Mouse (Mus musculus): ENCODE measurements at regions not wholly inside any gene's neighbourhood (a gene's known extent, or its start where the extent isn't known, plus 50 kb on each side); places are given as distances from the start of the nearest gene placed in this dataset.

- no peak for ATAC-seq
- Histone ChIP-seq H3K4me1 (ENCODE audit: control insufficient read depth, insufficient read depth, low read length) (peaks cover 6% of the 10 kb centered on the region; the same call in 1 of the 2 replicates), H3K9ac (ENCODE audit: low read depth, low read length) (no peak overlapping the region), H3K27ac (ENCODE audit: low read length) (no peak overlapping the region), H3K4me2 (ENCODE audit: low read length) (no peak overlapping the region), H3K27me3 (ENCODE audit: control insufficient read depth, insufficient read depth, low read depth, low read length) (no peaks in the 10 kb centered on the region), H3K36me3 (ENCODE audit: control insufficient read depth, insufficient read depth, low read length) (no peaks in the 10 kb centered on the region), H3K9me3 (replicated peaks; ENCODE audit: control insufficient read depth, low read length, poor library complexity, severe bottlenecking) (no peaks in the 10 kb centered on the region), H3K4me3 (ENCODE audit: low read depth, low read length) (no peak overlapping the region)
- WGBS = 95% methylated on average over 5 of the region's 5 CpGs
These were observed 71.2 kb upstream of the Id2 start for GRCm38 (mm10) chr12:25168213-25168545.

- no peak for ATAC-seq
- peaks cover 3% of the 10 kb centered on the region; the same call in 1 of the 2 replicates for H3K4me1 ChIP-seq (ENCODE audit: control insufficient read depth, insufficient read depth, low read length)
- H3K4me2 ChIP-seq (ENCODE audit: low read length) = no peak overlapping the region
- WGBS = 70% methylated on average over 12 of the region's 12 CpGs
- no peaks in the 10 kb centered on the region for H3K36me3 ChIP-seq (ENCODE audit: control insufficient read depth, insufficient read depth, low read length)
- no peak overlapping the region for H3K4me3 ChIP-seq (ENCODE audit: low read depth, low read length)
- H3K9me3 ChIP-seq (replicated peaks; ENCODE audit: control insufficient read depth, low read length, poor library complexity, severe bottlenecking) = no peaks in the 10 kb centered on the region
- no peak overlapping the region for H3K27ac ChIP-seq (ENCODE audit: low read length)
- no peaks in the 10 kb centered on the region for H3K27me3 ChIP-seq (ENCODE audit: control insufficient read depth, insufficient read depth, low read depth, low read length)
- no peak overlapping the region for H3K9ac ChIP-seq (ENCODE audit: low read depth, low read length)
These were observed 70.7 kb upstream of the Id2 start for GRCm38 (mm10) chr12:25167504-25168212.

GRCm38 (mm10) chr12:25166525-25166924 lies 69.6 kb upstream of the Id2 start:
- 60% methylated on average over 2 of the region's 2 CpGs for WGBS
- no peak overlapping the region for H3K9ac ChIP-seq (ENCODE audit: low read depth, low read length)
- no peak overlapping the region for H3K4me3 ChIP-seq (ENCODE audit: low read depth, low read length)
- ATAC-seq = no peak
- no peak overlapping the region for H3K4me2 ChIP-seq (ENCODE audit: low read length)
- peaks cover 3% of the 10 kb centered on the region; the same call in 1 of the 2 replicates for H3K4me1 ChIP-seq (ENCODE audit: control insufficient read depth, insufficient read depth, low read length)
- no peak overlapping the region for H3K27ac ChIP-seq (ENCODE audit: low read length)
- no peaks in the 10 kb centered on the region for H3K27me3 ChIP-seq (ENCODE audit: control insufficient read depth, insufficient read depth, low read depth, low read length)
- no peaks in the 10 kb centered on the region for H3K9me3 ChIP-seq (replicated peaks; ENCODE audit: control insufficient read depth, low read length, poor library complexity, severe bottlenecking)
- H3K36me3 ChIP-seq (ENCODE audit: control insufficient read depth, insufficient read depth, low read length) = no peaks in the 10 kb centered on the region

- Histone ChIP-seq H3K36me3 (ENCODE audit: control insufficient read depth, insufficient read depth, low read length) (no peaks in the 10 kb centered on the region), H3K27ac (ENCODE audit: low read length) (no peak overlapping the region), H3K4me1 (ENCODE audit: control insufficient read depth, insufficient read depth, low read length) (peaks cover 3% of the 10 kb centered on the region; the same call in 1 of the 2 replicates), H3K4me2 (ENCODE audit: low read length) (no peak overlapping the region), H3K9me3 (replicated peaks; ENCODE audit: control insufficient read depth, low read length, poor library complexity, severe bottlenecking) (no peaks in the 10 kb centered on the region), H3K9ac (ENCODE audit: low read depth, low read length) (no peak overlapping the region), H3K27me3 (ENCODE audit: control insufficient read depth, insufficient read depth, low read depth, low read length) (no peaks in the 10 kb centered on the region), H3K4me3 (ENCODE audit: low read depth, low read length) (no peak overlapping the region)
- 92% methylated on average over 3 of the region's 3 CpGs for WGBS
- ATAC-seq = no peak
These were observed 68.7 kb upstream of the Id2 start for GRCm38 (mm10) chr12:25165650-25166049.

- H3K9me3 ChIP-seq (replicated peaks; ENCODE audit: control insufficient read depth, low read length, poor library complexity, severe bottlenecking) = no peaks in the 10 kb centered on the region
- H3K4me1 ChIP-seq (ENCODE audit: control insufficient read depth, insufficient read depth, low read length) = peaks cover 3% of the 10 kb centered on the region; the same call in 1 of the 2 replicates
- H3K9ac ChIP-seq (ENCODE audit: low read depth, low read length) = no peak overlapping the region
- no peak overlapping the region for H3K4me3 ChIP-seq (ENCODE audit: low read depth, low read length)
- no peak overlapping the region for H3K4me2 ChIP-seq (ENCODE audit: low read length)
- H3K27me3 ChIP-seq (ENCODE audit: control insufficient read depth, insufficient read depth, low read depth, low read length) = no peaks in the 10 kb centered on the region
- no peaks in the 10 kb centered on the region for H3K36me3 ChIP-seq (ENCODE audit: control insufficient read depth, insufficient read depth, low read length)
- 88% methylated on average over 1 of the region's 1 CpGs for WGBS
- H3K27ac ChIP-seq (ENCODE audit: low read length) = no peak overlapping the region
- ATAC-seq = no peak
These were observed 67.8 kb upstream of the Id2 start for GRCm38 (mm10) chr12:25164724-25165123.

- H3K4me2 ChIP-seq (ENCODE audit: low read length) = no peak overlapping the region
- H3K4me3 ChIP-seq (ENCODE audit: low read depth, low read length) = no peak overlapping the region
- H3K4me1 ChIP-seq (ENCODE audit: control insufficient read depth, insufficient read depth, low read length) = peaks cover 3% of the 10 kb centered on the region; the same call in 1 of the 2 replicates
- H3K9ac ChIP-seq (ENCODE audit: low read depth, low read length) = no peak overlapping the region
- H3K27ac ChIP-seq (ENCODE audit: low read length) = no peak overlapping the region
- no peaks in the 10 kb centered on the region for H3K9me3 ChIP-seq (replicated peaks; ENCODE audit: control insufficient read depth, low read length, poor library complexity, severe bottlenecking)
- H3K27me3 ChIP-seq (ENCODE audit: control insufficient read depth, insufficient read depth, low read depth, low read length) = no peaks in the 10 kb centered on the region
- no peak for ATAC-seq
- no peaks in the 10 kb centered on the region for H3K36me3 ChIP-seq (ENCODE audit: control insufficient read depth, insufficient read depth, low read length)
- 23% methylated on average over 6 of the region's 6 CpGs for WGBS
These were observed 66.6 kb upstream of the Id2 start for GRCm38 (mm10) chr12:25163541-25163940.

- Histone ChIP-seq H3K27ac (ENCODE audit: low read length) (no peak overlapping the region), H3K4me2 (ENCODE audit: low read length) (no peak overlapping the region), H3K4me1 (ENCODE audit: control insufficient read depth, insufficient read depth, low read length) (peaks cover 3% of the 10 kb centered on the region; the same call in 1 of the 2 replicates), H3K9me3 (replicated peaks; ENCODE audit: control insufficient read depth, low read length, poor library complexity, severe bottlenecking) (no peaks in the 10 kb centered on the region), H3K36me3 (ENCODE audit: control insufficient read depth, insufficient read depth, low read length) (no peaks in the 10 kb centered on the region), H3K4me3 (ENCODE audit: low read depth, low read length) (no peak overlapping the region), H3K27me3 (ENCODE audit: control insufficient read depth, insufficient read depth, low read depth, low read length) (no peaks in the 10 kb centered on the region), H3K9ac (ENCODE audit: low read depth, low read length) (no peak overlapping the region)
- WGBS = 84% methylated on average over 6 of the region's 6 CpGs
- no peak for ATAC-seq
These were observed 65.9 kb upstream of the Id2 start for GRCm38 (mm10) chr12:25162843-25163242.

GRCm38 (mm10) chr12:25161939-25162338 lies 65.0 kb upstream of the Id2 start:
- Histone ChIP-seq H3K4me2 (ENCODE audit: low read length) (no peak overlapping the region), H3K36me3 (ENCODE audit: control insufficient read depth, insufficient read depth, low read length) (no peaks in the 10 kb centered on the region), H3K4me1 (ENCODE audit: control insufficient read depth, insufficient read depth, low read length) (peaks cover 3% of the 10 kb centered on the region; the same call in 1 of the 2 replicates), H3K4me3 (ENCODE audit: low read depth, low read length) (no peak overlapping the region), H3K27ac (ENCODE audit: low read length) (0 out of 2 replicates have a peak overlapping the region, but pooled peaks have one; percentile 5), H3K27me3 (ENCODE audit: control insufficient read depth, insufficient read depth, low read depth, low read length) (no peaks in the 10 kb centered on the region), H3K9me3 (replicated peaks; ENCODE audit: control insufficient read depth, low read length, poor library complexity, severe bottlenecking) (no peaks in the 10 kb centered on the region), H3K9ac (ENCODE audit: low read depth, low read length) (no peak overlapping the region)
- ATAC-seq = no peak
- 86% methylated on average over 6 of the region's 6 CpGs for WGBS

- H3K36me3 ChIP-seq (ENCODE audit: control insufficient read depth, insufficient read depth, low read length) = no peaks in the 10 kb centered on the region
- no peak overlapping the region for H3K4me3 ChIP-seq (ENCODE audit: low read depth, low read length)
- WGBS = 52% methylated on average over 15 of the region's 15 CpGs
- ATAC-seq = peak; percentile 65
- H3K27ac ChIP-seq (ENCODE audit: low read length) = peak overlapping the region; percentile 5; the same call in 1 of the 2 replicates
- no peaks in the 10 kb centered on the region; the same call in 1 of the 2 replicates for H3K4me1 ChIP-seq (ENCODE audit: control insufficient read depth, insufficient read depth, low read length)
- H3K27me3 ChIP-seq (ENCODE audit: control insufficient read depth, insufficient read depth, low read depth, low read length) = no peaks in the 10 kb centered on the region
- no peaks in the 10 kb centered on the region for H3K9me3 ChIP-seq (replicated peaks; ENCODE audit: control insufficient read depth, low read length, poor library complexity, severe bottlenecking)
- H3K9ac ChIP-seq (ENCODE audit: low read depth, low read length) = no peak overlapping the region
- no peak overlapping the region for H3K4me2 ChIP-seq (ENCODE audit: low read length)
These were observed 64.3 kb upstream of the Id2 start for GRCm38 (mm10) chr12:25160990-25161843.

Data from midbrain, embryonic 16.5 days (tissue).